Mouse (Mus musculus) left cerebral cortex, postnatal 10 days (tissue): ENCODE results near the gene Astl. TPM values are rescaled to one million over a fixed set of nuclear protein-coding genes. Genes with fewer than 3 reads are reported as not detected.

Experiments used
- DNase-seq, 2 experiments: peaks; one replicate each; pipeline ENCODE4 v3.0.0; 2021 to 2022; ENCODE audit warnings: low spot score in 2 of 2, mixed read lengths in 1 of 2; ENCODE audit errors: extremely low spot score in 1 of 2
- intact Hi-C: fragments of 180-260 bp; cut with DNase I; formaldehyde crosslinking; loops from one replicate; pipeline ENCODE4 v1.15.1; 2025
- total RNA-seq, 2 experiments: library from RNA; stranded (reverse); gene quantifications; 2 replicates each; pipeline ENCODE4 v1.2.3; 2021

The Astl gene
- total RNA-seq, 2 experiments from 2014 or later, result not detected

DNA sequence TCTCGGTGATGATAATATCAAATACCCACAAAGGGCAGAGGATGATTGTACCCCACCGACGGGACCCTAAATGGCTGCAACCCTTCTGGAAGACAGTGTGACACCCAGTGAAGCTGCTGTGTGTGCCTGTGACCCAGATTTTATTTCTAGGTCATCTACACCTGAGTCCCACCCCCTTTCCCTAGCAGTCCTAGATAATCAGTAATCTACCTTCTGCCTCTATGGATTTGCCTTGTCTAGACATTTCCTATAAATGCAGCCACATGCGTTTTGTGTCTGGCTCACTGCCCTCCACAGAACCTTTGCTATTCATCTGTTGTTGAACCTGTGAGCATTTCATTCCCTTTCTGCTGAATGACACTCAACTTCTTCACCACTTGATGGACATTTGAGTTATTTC, 15.4 kb downstream of the Astl start:
- DNase-seq, result no peak
- intact Hi-C loops, result no loop called here

DNA sequence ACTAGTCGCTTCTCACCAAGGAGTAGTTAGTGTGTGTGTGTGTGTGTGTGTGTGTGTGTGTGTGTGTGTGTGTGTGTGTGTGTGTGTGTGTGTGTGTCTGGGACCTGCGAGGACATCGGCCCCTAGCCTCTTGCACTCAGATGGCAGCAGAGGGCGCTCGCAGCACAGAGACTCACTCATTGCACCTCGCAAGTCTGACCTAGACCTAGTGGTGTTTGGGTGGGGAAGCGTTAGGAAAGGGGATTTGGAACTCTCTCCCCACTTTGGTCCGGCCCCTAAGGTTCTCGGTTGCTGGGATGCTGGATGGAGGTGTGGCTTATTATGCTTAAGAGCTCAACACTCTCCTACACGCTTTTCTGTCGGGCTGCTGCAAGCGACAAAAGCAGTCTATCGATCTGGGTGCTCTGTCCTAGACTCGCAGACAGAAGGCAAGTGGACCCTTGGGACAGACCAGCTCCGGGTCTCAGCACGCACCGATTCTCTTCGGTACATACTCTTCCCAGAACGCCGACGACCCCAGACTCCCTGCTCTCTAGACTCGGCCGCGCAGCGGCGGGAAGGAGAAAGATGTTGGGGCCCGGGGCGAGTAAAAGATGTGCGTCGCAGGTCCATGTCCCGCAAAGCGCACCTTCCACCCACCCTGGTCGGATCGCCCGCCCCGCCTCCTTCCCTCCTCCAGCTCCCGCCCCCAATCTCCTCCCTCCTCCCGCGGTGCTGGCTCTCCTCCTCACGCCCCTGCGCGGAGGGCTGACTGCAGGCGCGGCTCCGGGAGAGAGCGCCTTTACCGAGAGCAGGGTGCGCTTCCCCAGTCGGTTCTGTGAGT, 24.2 kb downstream of the Astl start, which contains the start of gene Adra2b:
Adra2b (plus strand) TSS at position 750 of the 823 bp plus-strand sequence.
- peak; percentile 77 to 89 for DNase-seq
- intact Hi-C loops, result loop anchor here (2.0 to 5.0 kb wide), 2 partner anchors 68 to 195 kb away; no protein-coding TSS in a partner anchor

DNA sequence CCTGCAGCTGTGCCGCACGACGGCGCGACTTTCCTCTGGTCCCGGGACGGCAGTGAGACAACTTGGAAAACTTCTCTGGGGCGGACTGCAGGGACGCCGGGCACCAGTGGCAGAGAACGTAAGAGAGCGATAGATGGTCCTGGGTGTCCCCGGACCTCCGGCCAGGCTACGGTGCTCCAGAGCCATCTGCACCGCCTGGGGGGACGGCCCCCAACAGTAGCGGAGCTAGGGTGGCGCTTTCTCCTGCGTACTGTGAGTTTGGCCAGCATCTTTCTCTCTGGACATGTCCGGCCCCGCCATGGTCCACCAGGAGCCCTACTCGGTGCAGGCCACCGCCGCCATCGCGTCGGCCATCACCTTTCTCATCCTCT, 24.8 kb downstream of the Astl start:
- no peak for DNase-seq
- intact Hi-C loops, result loop anchor here (2.0 to 5.0 kb wide), 2 partner anchors 68 to 194 kb away; no protein-coding TSS in a partner anchor

DNA sequence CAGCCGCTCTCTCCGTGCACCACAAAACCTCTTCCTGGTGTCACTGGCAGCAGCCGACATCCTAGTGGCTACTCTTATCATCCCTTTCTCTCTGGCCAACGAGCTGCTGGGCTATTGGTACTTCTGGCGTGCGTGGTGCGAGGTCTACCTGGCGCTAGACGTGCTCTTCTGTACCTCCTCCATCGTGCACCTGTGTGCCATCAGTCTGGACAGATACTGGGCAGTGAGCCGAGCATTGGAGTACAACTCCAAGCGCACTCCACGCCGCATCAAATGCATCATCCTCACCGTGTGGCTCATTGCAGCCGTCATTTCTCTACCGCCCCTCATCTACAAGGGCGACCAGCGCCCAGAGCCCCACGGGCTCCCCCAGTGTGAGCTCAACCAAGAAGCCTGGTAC, 25.3 kb downstream of the Astl start:
- DNase-seq, result peak in 1 of 2 experiments; percentile 26
- intact Hi-C loops, result loop anchor here (2.0 to 5.0 kb wide), 2 partner anchors 67 to 194 kb away; no protein-coding TSS in a partner anchor

DNA sequence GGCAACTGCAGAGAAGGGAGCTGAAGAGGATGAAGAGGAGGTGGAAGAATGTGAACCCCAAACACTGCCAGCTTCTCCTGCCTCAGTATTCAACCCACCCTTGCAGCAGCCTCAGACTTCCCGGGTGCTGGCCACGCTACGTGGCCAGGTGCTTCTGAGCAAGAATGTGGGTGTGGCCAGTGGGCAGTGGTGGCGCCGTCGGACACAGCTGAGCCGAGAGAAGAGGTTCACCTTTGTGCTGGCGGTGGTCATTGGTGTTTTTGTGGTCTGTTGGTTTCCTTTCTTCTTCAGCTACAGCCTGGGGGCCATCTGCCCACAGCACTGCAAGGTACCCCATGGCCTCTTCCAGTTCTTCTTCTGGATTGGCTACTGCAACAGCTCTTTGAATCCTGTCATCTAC, 26.0 kb downstream of the Astl start:
- intact Hi-C loops, result loop anchor here (5.0 kb wide), 1 partner anchor 193 kb away; no protein-coding TSS in a partner anchor
- no peak for DNase-seq

DNA sequence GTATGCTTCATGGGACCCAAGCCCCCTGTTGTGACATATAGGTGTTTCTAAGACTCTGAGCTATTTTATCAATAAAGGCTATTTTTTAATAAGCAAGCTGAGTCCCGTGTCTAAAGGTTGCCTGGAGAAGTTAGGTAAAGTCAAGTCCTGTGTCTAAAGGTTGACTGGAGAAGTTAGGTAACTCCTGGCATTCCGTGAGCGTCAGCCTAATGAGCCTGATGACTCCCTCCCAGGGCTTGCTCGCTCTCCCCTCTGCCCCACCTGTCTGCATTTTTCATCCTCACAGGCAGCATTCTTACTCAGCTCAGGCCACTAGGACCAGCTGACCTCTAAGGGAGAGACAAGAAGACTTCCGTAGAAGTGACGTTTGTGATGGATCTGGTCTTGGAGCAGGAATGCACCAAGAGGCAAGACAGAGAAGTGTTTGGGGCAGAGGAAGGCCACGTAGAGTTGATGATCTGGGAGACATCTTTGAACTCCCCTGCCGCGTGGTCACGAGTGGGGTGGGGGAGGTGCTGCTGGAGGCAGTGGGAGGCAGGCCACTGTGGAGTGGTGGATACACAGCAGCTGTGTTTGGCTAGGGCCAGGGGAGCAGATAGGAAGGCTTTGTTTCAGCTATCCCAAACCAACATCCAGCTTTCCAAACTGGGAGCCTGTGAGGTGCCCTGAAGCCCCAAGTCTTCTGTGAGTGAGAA, 28.8 kb downstream of the Astl start:
- intact Hi-C loops, result no loop called here

DNA sequence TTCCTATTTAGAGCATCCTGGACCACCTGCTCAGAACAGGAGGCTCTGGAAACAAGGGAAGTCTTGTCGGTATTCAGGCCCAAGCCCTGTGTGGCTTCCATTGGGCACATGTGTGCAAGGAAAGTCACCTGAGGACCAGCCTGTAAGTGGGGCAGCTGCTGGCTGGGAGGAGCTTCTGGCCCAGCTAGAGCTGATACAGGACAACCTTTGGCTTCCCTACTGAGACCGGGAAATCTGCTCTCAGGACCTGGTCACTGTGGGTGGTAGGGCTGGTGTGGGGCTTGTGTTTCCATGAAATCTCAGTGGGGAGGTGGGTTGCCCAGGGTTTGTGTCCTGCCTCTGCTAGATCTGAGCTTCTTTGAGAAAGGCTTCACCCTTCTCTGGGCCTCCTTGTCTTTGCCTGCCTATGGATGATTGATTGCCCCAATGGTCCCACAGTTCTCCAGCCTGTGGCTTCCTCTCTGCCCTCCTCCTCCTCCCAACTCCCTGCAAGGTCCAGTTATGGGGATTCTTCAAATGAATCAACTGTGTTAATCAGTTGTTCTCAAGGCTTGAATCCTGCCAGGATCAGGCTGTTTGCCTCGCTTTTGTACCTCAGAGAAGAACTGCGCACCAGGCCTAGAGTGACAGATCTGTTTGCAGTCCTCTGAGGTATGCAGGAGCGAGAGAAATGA, 31.4 kb downstream of the Astl start:
- DNase-seq, result no peak
- intact Hi-C loops, result no loop called here

More for the DNA sequence above, 28.8 kb downstream of the Astl start:
- DNase-seq, result peak in 1 of 2 experiments; percentile 28

DNA sequence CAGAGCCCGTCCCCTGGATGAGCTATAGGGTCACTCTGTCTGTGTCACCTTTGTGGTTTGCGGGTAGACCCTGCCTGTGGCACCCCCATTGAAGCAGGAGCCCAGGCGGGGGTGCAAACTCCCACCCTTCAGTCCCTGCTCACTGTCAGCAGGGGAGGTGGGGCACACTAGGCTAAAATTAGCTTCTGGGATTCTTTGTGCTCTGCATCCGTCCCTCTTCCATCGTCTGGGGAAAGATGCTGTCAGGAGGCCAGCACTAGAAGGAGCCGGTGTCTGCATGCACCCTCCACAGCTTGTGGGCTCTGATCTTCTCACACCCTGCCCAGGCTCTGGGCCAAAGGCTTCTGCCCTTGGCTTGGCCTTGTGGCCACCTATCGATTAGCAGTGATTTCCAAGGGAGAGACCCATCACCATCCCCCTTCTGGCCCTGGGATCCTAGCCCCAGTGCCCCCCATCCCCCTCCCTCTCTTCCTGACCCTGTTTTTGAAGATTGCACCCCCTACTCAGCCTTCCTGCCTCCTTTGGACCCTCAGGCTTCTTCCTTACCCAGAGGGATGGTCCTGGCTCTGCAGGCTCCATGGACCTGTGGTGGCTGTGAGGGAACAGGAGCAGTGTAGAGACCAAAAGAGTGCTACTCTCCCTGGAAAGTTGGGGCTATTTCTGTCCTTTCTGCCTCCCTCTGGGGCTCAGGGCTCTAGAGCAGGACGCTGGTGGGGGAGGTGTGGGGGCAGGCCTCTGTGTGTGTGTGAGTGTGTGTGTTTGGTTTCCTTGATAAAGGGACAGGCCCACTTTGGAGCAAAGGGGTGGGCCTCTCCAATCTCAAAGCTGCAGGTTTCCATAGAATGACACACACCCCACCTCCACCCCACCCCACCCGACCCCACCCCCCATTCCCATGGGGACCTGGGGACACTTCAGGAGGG, 32.4 kb downstream of the Astl start:
- DNase-seq, result no peak
- intact Hi-C loops, result no loop called here

DNA sequence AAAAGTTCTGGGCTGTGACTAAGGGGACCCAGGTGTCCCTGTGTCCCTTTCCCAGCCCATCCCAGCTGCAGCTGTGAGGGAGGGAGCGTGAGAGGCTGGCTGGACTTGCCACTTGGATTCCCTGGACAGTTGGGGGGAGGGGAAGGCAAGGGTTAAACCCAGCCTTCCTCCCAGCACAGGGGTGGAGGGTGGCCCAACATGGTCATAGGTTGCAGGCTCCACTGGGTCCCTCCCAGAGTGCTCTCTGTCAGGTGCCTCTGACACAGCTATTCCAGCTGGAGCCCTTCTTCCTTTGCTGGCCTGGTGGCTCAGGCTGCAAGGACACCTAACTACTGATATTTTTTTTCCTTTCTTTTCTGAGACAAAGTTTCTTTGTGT, 33.0 kb downstream of the Astl start:
- intact Hi-C loops, result no loop called here
- DNase-seq, result no peak

DNA sequence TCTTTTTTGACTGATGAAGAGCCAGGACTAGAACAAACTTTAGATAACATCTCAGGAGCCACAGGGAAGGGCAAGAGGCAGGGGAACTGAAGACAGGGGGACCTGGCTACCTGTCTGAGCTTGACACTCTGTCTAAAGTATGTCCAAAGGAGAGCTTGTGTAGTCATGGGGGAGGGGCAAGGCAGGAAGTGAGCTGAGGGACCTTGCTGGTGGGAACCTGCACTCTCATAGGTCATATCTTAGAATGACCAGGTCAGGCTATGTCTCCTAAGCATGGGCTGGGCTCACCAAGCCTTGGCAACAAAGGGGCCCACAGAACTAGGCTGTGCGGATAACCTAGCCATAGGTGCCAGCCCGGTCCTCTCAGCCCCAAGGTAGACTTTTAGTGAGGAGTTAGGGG, 33.6 kb downstream of the Astl start:
- intact Hi-C loops, result no loop called here
- no peak for DNase-seq

DNA sequence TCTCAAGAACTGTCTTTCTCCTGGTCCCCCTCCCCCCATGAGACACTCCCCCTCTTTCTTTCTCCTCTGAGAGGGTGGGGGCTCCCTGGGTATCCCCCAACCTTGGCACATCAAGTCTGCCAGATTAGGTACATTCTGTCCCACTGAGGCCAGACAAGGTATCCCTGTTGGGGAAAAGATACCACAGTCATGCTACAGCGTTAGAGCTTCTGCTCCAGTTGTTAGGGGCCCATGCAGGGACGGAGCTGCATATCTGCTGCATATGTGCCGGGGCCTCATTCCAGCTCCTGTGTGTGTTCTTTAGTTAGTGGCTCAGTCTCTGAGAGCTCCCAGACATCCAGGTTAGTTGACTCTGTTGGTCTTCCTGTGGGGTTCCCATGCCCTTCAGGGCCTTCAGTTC, 35.7 kb downstream of the Astl start:
- no peak for DNase-seq
- intact Hi-C loops, result no loop called here

DNA sequence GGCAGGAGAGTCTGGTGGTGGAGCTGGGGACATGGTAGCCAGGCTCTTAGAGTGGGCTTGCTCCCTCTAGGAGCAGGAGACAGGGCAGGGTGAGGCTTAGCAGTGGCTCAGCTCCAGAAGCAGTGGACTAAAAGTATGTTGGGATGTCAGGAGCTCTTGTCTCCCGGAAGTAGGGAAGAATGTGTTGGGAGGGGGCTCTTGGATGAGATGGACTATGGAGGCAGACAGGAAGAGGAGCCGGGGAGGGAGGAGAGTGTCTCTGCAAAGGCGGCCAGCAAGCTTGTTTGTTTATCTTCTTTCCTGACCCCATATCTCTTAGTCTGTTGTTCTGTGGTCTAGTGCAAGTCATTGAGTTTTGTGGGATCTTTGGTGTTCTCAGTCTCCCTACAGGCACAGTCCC, 36.6 kb downstream of the Astl start:
- intact Hi-C loops, result no loop called here
- no peak for DNase-seq

DNA sequence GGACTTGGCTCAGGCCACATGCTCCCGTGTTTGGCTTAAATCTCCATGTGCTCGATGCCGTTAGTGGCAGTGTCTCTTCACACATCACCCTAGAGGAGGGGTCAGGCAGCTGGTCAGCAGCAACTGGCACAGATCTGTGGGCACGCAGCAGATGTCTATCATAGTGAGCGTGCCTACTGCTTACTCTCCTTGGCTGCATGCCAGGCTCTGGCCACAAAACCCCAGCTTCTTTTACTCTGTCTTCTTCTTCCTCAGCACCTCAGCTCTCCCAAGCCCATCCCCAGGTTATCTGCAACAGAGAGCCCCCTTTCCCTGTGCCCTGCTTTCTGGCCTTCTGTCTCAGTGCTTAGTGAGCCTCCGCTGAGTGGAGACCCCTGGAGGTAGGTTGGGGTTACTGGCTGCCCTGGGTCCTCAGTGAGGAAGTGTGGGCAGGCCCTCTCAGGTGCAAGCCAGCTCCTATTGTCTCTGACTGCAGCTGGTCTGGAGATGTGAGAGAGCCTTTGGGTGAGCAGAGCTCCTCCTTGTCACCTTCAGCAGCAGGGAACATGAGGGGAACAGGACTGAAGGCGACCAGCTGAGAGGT, 37.4 kb downstream of the Astl start:
- intact Hi-C loops, result no loop called here
- no peak for DNase-seq

DNA sequence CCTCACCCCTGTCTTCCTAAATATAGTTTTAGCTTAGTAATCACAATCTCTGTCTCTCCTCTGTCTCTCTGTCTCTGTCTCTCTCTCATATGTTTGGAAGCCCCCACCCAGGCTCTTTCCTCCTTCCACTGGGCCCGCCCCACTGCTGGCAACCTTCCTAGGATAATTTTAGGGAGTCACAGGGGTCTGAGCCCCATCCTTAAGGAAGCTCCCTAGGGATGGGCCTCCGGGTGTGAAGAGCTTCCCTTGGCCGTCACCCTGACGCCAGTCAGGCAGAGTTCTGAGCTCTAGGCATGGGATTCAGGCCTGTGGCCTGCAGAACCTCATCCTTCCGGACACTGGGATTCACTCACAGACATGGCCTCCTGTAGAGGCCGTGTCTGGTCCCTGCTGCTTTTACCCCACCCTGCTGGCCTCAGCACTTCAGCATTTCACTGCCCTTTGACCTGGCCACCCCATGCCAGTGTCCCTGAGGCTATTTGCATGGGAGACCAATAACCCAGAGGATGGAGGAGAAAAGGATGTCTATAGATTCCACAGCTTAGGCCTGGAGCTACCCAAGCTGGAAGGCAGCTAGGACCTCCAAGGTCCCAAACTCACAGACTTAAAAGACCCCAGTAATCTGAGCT, 38.1 kb downstream of the Astl start:
- no peak for DNase-seq
- intact Hi-C loops, result no loop called here

DNA sequence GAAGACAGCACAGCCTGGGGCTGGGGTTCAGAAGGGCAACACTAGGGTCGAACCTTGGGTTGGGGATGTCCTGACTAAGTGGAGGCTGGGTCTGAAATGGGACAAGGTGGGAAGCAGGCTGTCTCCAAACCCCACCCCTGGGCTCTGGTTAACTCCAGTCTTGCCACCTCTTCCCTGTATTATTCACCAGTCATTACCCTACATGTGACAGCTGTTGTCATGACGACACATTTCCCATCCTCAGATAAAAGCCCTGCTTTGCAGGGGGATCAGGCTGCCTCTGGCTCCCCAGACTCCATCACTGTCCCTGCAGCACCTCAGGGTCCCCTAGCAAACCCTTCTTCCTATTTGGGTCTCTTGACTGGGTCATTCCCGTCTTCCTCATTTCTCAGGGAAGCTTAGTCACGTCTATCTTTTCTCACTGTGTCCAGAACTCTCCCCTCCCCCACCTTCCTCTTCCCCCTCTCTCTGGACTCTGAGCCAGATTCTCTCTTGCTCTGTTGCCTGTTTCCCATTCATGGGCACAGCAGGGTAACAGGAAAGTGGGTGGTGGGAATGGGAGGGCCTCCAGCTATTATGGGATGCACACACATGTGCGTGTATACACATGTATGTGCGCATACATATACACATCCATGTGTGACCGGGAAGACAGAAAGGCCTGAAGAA, 39.6 kb downstream of the Astl start:
- intact Hi-C loops, result no loop called here
- DNase-seq, result no peak

DNA sequence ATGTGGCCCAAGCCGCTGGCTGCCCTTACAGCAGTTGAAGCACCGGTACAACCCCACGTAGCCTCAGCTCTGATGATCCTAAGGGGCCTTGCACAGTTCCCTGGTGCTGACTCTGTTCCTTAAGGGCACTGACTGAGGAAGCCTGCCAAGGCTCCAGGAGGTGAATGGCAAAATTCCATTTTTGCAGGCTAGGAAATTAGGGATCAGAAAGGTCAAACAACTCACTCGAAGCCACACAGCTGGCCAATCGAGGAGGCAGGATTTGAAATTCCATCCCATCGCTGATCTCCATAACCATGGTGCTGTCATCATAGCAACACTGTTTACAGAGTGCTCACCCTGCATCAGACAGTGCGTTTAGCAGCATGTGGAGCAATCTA, 40.2 kb downstream of the Astl start:
- no peak for DNase-seq
- intact Hi-C loops, result no loop called here

DNA sequence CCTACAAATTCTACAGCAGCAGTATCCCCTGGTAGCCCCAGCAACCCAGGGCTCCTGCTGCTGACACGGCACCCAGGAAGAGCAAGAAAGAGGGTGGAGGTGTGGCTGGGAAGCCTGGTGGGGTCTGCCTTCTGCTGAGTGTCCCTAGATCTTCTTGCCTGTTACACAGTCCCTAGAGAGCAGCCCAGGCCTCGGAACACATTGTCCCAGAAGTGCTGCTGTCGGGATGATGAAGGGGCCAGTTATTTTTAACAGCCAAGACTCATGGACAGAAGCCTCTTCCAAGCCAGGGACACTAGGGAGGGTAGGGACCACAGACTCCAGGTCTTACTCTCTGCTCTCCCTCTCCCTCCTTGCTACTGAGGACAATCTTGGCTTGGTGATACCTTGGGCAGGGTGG, 40.8 kb downstream of the Astl start:
- intact Hi-C loops, result no loop called here
- no peak for DNase-seq
